Mouse (Mus musculus): Measurements from ENCODE around the gene Cstb. TPM values are rescaled to one million over a fixed set of nuclear protein-coding genes. Genes with fewer than 3 reads are reported as not detected.

Cstb gene
- total RNA-seq, 1 experiment from 2014 or later = 40.9 TPM

Other genes starting within 250 kb of the Cstb start
- 10.6 and 10.7 TPM in 2 replicates for gene Pwp2, start 240.5 kb upstream of the Cstb start, total RNA-seq (2017)
- gene Trappc10, start 181.0 kb upstream of the Cstb start, total RNA-seq (2017) = 36.2 and 38.4 TPM in 2 replicates
- 28.7 and 34.6 TPM in 2 replicates for gene Agpat3, start 73.2 kb upstream of the Cstb start, total RNA-seq (2017)
- 258 and 282 TPM in 2 replicates for gene Rrp1, start 12.6 kb upstream of the Cstb start, total RNA-seq (2017)
- gene Pdxk, start 39.3 kb downstream of the Cstb start, total RNA-seq (2017) = 5.2 and 6.0 TPM in 2 replicates
- gene Olfr1358, start 91.8 kb downstream of the Cstb start, total RNA-seq (2017) = not detected in 2 replicates
- 11.9 and 20.5 TPM in 2 replicates for gene Ilvbl, start 148.7 kb downstream of the Cstb start, total RNA-seq (2017)
- gene Syde1, start 166.3 kb downstream of the Cstb start, total RNA-seq (2017) = 0.58 and 1.5 TPM in 2 replicates
- gene Olfr1357, start 192.4 kb downstream of the Cstb start, total RNA-seq (2017) = not detected in 2 replicates